Mouse (Mus musculus): ENCODE data around the gene Armh3. TPM values are rescaled to one million over a fixed set of nuclear protein-coding genes. Genes with fewer than 3 reads are reported as not detected.
A peak's percentile ranks its signal among the peaks of the same experiment; 100 is the strongest.

Armh3 gene
- total and polyA plus RNA-seq, 2 experiments from 2014 or later: 16.5 to 17.5 TPM

DNA sequence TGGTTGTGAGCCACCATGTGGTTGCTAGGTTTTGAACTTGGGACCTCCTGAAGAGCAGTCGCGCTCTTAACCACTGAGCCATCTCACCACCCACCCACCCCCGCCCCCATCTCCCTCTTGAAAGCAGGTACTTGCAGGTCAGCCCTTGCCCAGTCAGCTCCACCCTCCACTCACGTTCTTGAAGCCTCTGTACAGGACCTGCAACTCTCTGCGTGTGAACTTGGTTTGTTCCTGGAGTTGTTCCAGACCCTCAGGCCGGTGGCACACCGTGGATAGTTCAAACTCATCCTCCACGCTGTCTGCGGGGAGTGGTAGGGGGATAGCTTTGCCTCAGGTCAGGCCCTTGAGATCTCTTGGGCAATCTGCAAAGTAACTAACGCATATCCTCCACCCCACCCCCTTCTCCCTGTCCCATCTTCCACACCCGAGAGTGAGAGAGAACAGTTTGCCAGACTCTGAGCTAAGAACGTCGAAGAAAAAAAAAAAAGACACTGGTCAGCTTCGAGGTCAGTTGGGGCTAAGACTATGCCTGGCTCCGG, 202.8 kb downstream of the Armh3 start:
- Histone ChIP-seq H3K27ac (no peak overlapping the region), H3K36me3 (ENCODE audit: insufficient read depth, low read length) (no peaks in the 10 kb centered on the region), H3K4me1 (ENCODE audit: insufficient read depth, low read length) (no peaks in the 10 kb centered on the region), H3K27me3 (ENCODE audit: insufficient read depth, low read length) (no peaks in the 10 kb centered on the region), H3K4me2 (ENCODE audit: low read depth, low read length) (peak overlapping the region; percentile 18; the same call in 1 of the 2 replicates), H3K9ac (replicated peaks; ENCODE audit: low read length) (no peak overlapping the region), H3K9me3 (ENCODE audit: low read length) (no peaks in the 10 kb centered on the region), H3K4me3 (ENCODE audit: low read length) (no peak overlapping the region)
- 29% methylated on average over 15 of the region's 15 CpGs for WGBS
- no peak for TF ChIP-seq CTCF (IDR thresholded peaks at IDR 0.05; ENCODE audit: low read depth)
- ATAC-seq (no peak), DNase-seq (ENCODE audit: low spot score) (no peak)

DNA sequence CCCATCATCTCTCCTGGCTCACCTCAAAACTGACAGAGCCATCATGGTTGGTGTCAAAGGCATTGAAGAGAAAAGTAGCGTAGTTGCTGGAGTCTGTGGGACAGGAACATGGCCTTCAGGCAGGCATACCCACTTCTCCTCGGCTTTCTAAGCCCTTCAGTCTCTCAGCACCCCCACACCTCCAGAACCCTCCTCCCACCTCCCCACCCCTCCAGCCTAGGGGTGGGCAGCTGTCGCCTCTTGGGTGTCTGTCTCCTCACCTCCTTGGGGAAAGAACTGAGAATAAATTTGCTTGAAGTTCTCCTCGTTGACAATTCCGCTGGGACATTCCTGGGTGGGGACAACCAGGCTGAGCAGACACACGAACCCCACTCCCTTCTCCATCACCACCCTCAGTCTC, 203.6 kb downstream of the Armh3 start:
- TF ChIP-seq CTCF (IDR thresholded peaks at IDR 0.05; ENCODE audit: low read depth): no peak
- Histone ChIP-seq H3K4me2 (ENCODE audit: low read depth, low read length) (no peak overlapping the region), H3K9ac (replicated peaks; ENCODE audit: low read length) (no peak overlapping the region), H3K27me3 (ENCODE audit: insufficient read depth, low read length) (no peaks in the 10 kb centered on the region), H3K9me3 (ENCODE audit: low read length) (no peaks in the 10 kb centered on the region), H3K4me1 (ENCODE audit: insufficient read depth, low read length) (no peaks in the 10 kb centered on the region), H3K27ac (no peak overlapping the region), H3K4me3 (ENCODE audit: low read length) (no peak overlapping the region), H3K36me3 (ENCODE audit: insufficient read depth, low read length) (no peaks in the 10 kb centered on the region)
- DNase-seq (ENCODE audit: low spot score): no peak
- 85% methylated on average over 6 of the region's 6 CpGs for whole genome bisulfite sequencing
- ATAC-seq: no peak

DNA sequence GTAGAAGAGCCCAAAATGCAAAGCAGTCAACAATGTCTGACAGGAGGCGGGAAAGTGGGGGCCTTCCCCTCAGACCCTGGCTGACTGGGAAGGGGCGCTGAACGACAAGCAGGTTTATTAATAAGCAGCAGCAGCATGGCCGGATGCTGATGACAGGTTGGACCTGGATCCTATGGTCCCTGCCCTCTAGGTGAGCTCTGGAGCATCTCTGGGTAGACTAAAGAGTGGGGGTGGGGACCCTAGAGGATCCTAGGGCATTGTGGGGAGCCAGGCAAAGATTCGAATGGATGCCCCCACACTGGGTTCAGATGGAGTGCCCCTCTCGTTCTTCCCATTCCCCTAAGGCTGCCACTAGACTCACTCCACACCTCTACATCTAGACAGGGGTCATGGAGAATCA, 205.9 kb downstream of the Armh3 start:
- no peaks in the 10 kb centered on the region for H3K36me3 ChIP-seq (ENCODE audit: insufficient read depth, low read length)
- H3K4me2 ChIP-seq (ENCODE audit: low read depth, low read length): no peak overlapping the region
- H3K27me3 ChIP-seq (ENCODE audit: insufficient read depth, low read length): no peaks in the 10 kb centered on the region
- ATAC-seq: no peak
- no peaks in the 10 kb centered on the region for H3K4me1 ChIP-seq (ENCODE audit: insufficient read depth, low read length)
- no peaks in the 10 kb centered on the region for H3K9me3 ChIP-seq (ENCODE audit: low read length)
- H3K4me3 ChIP-seq (ENCODE audit: low read length): no peak overlapping the region
- H3K27ac ChIP-seq: no peak overlapping the region
- no peak for DNase-seq (ENCODE audit: low spot score)
- no peak for TF ChIP-seq CTCF (IDR thresholded peaks at IDR 0.05; ENCODE audit: low read depth)
- WGBS: 89% methylated on average over 6 of the region's 6 CpGs
- H3K9ac ChIP-seq (replicated peaks; ENCODE audit: low read length): no peak overlapping the region

DNA sequence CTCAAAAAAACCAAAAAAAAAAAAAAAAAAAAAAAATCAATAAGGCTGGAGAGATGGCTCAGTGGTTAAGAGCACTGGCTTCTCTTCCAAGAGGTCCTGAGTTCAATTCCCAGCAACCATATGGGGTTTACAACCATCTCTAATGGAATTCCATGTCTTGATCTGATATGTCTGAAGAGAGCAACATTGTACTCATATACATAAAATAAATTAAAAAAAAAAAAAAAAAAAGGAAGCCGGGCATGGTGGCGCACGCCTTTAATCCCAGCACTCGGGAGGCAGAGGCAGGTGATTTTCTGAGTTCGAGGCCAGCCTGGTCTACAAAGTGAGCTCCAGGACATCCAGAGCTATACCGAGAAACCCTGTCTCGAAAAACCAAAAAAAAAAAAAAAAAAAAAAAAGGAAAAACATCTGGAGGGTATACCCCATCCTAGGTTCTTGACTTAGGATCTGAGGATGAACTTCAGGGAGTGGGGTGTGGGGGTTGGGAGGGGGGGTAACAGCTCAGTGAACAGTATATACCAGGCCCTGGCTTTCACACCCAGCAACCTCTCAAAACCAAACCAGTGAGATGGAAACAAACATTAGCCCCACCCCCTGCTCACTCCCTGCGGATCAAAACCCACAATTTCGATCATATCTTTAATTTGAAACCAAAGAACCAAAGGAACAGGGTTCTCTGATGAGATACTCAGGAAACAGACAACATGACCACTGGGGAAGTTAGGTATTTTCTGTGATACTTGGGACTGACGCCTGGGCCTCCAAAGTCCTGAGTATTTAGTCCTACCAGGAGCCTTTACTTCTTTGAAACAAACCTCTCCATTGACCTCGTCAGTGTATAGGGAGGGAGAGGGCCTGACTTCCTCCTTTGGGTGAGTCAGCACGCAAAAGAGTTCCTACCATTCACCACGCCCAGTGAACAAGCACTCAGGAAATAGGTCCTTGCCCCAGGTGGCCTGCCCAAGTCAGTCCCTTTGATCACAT, 208.1 kb downstream of the Armh3 start:
- H3K27me3 ChIP-seq (ENCODE audit: insufficient read depth, low read length): no peaks in the 10 kb centered on the region
- no peak overlapping the region for H3K4me2 ChIP-seq (ENCODE audit: low read depth, low read length)
- DNase-seq (ENCODE audit: low spot score) (no peak), ATAC-seq (no peak)
- no peak overlapping the region for H3K27ac ChIP-seq
- no peaks in the 10 kb centered on the region for H3K36me3 ChIP-seq (ENCODE audit: insufficient read depth, low read length)
- H3K4me1 ChIP-seq (ENCODE audit: insufficient read depth, low read length): no peaks in the 10 kb centered on the region
- H3K9me3 ChIP-seq (ENCODE audit: low read length): no peaks in the 10 kb centered on the region
- H3K4me3 ChIP-seq (ENCODE audit: low read length): no peak overlapping the region
- H3K9ac ChIP-seq (replicated peaks; ENCODE audit: low read length): no peak overlapping the region
- TF ChIP-seq CTCF (IDR thresholded peaks at IDR 0.05; ENCODE audit: low read depth): no peak
- 79% methylated on average over 13 of the region's 13 CpGs for WGBS

DNA sequence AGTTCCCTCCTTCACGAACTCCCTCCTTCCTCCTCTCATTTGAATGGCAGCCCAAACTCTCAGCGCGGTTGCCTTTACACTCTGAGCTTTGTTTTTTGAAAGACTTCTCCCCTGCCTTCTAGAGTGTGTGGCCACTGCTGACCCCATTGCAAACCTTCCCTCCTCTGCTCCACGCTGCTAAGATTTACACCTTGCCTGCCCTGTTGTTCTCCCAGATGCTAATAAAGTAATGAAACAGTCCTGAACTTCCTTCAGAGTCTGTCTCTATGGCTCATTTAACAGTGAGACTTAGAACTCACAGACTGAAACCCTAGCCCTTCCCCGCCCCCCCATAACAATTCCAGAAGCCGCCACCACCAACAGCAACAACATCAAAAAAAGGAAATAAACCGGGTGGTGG, 208.9 kb downstream of the Armh3 start:
- no peak overlapping the region for H3K27ac ChIP-seq
- no peak overlapping the region for H3K4me2 ChIP-seq (ENCODE audit: low read depth, low read length)
- 79% methylated on average over 7 of the region's 7 CpGs for WGBS
- no peaks in the 10 kb centered on the region for H3K4me1 ChIP-seq (ENCODE audit: insufficient read depth, low read length)
- H3K9me3 ChIP-seq (ENCODE audit: low read length): no peaks in the 10 kb centered on the region
- no peak for DNase-seq (ENCODE audit: low spot score)
- H3K36me3 ChIP-seq (ENCODE audit: insufficient read depth, low read length): no peaks in the 10 kb centered on the region
- no peak overlapping the region for H3K9ac ChIP-seq (replicated peaks; ENCODE audit: low read length)
- no peak for TF ChIP-seq CTCF (IDR thresholded peaks at IDR 0.05; ENCODE audit: low read depth)
- ATAC-seq: no peak
- no peak overlapping the region for H3K4me3 ChIP-seq (ENCODE audit: low read length)
- H3K27me3 ChIP-seq (ENCODE audit: insufficient read depth, low read length): no peaks in the 10 kb centered on the region

DNA sequence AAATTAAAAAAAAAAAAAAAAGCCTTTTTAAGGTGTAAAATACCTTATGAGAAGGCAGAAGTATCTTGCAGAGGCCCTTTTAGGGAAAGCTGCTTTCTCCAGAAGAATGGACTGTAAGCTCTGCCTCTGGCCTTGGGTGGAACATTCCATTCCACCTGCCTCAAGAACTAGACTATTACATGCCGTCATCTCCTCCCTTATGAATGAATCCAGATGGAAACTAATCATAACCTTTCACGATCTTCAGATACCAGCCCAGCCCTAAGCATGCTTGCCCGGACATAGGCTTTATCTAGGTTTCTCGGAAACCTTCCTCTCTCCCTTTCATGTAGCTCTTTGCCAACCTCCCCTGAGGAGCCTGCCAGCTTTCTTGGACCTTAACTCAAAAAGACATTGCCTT, 210.0 kb downstream of the Armh3 start:
- Histone ChIP-seq H3K9ac (replicated peaks; ENCODE audit: low read length) (no peak overlapping the region), H3K4me3 (ENCODE audit: low read length) (no peak overlapping the region), H3K9me3 (ENCODE audit: low read length) (no peaks in the 10 kb centered on the region), H3K27me3 (ENCODE audit: insufficient read depth, low read length) (no peaks in the 10 kb centered on the region), H3K36me3 (ENCODE audit: insufficient read depth, low read length) (no peaks in the 10 kb centered on the region), H3K4me1 (ENCODE audit: insufficient read depth, low read length) (0 out of 2 replicates have a peak, but pooled peaks cover 4% of the 10 kb centered on the region), H3K27ac (no peak overlapping the region), H3K4me2 (ENCODE audit: low read depth, low read length) (no peak overlapping the region)
- DNase-seq (ENCODE audit: low spot score) (no peak), ATAC-seq (no peak)
- 86% methylated on average over 4 of the region's 4 CpGs for WGBS
- TF ChIP-seq CTCF (IDR thresholded peaks at IDR 0.05; ENCODE audit: low read depth): no peak

DNA sequence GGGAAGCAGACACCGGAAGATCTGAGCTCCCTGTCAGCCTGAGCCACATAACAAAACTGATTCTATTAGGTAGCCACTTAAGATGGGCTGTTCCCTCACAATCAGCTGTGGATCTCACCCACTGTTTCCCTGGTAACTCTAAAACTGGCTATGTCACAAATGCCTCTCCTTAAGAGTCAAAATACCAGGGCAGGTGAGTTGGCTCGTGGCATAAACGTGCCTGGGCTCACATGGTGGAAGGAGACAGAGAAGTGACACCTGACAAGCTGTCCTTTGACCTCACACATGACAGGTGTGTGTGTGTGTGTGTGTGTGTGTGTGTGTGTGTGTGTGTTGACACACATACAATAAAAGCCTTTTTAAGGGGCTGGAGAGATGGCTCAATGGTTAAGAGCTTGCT, 210.8 kb downstream of the Armh3 start:
- WGBS: 78% methylated on average over 3 of the region's 3 CpGs
- no peaks in the 10 kb centered on the region for H3K36me3 ChIP-seq (ENCODE audit: insufficient read depth, low read length)
- no peak overlapping the region for H3K4me2 ChIP-seq (ENCODE audit: low read depth, low read length)
- no peak for DNase-seq (ENCODE audit: low spot score)
- no peak overlapping the region for H3K27ac ChIP-seq
- no peak overlapping the region for H3K4me3 ChIP-seq (ENCODE audit: low read length)
- H3K9ac ChIP-seq (replicated peaks; ENCODE audit: low read length): no peak overlapping the region
- no peaks in the 10 kb centered on the region for H3K9me3 ChIP-seq (ENCODE audit: low read length)
- H3K4me1 ChIP-seq (ENCODE audit: insufficient read depth, low read length): 0 out of 2 replicates have a peak, but pooled peaks cover 4% of the 10 kb centered on the region
- no peak for TF ChIP-seq CTCF (IDR thresholded peaks at IDR 0.05; ENCODE audit: low read depth)
- ATAC-seq: no peak
- H3K27me3 ChIP-seq (ENCODE audit: insufficient read depth, low read length): no peaks in the 10 kb centered on the region

All from hindbrain, postnatal 0 days (tissue).